Mouse (Mus musculus) c-Kit-positive CD71-positive TER-119-negative erythroid progenitor cells, embryonic 14.5 days (primary cell): ENCODE results near the gene Mcfd2.

Experiments
- DNase-seq: peaks from one replicate; pipeline ENCODE4 v3.0.0-alpha.2; 2013; ENCODE audit warnings: low read depth

The Mcfd2 gene

GRCm38 (mm10) chr17:87287197-87287777 lies 21.6 kb upstream of the Mcfd2 start:
- no peak for DNase-seq

- DNase-seq, result no peak
These were observed 20.9 kb upstream of the Mcfd2 start for GRCm38 (mm10) chr17:87286481-87287143.

- DNase-seq, result no peak
These were observed 20.2 kb upstream of the Mcfd2 start for GRCm38 (mm10) chr17:87285731-87286465.

GRCm38 (mm10) chr17:87284482-87285040 lies 18.8 kb upstream of the Mcfd2 start:
- no peak for DNase-seq

GRCm38 (mm10) chr17:87283755-87284481 lies 18.2 kb upstream of the Mcfd2 start:
- peak; percentile 57 for DNase-seq

GRCm38 (mm10) chr17:87283055-87283754 lies 17.5 kb upstream of the Mcfd2 start:
- peak; percentile 44 for DNase-seq

- peak; percentile 89 for DNase-seq
These were observed 16.9 kb upstream of the Mcfd2 start, which contains the start of gene Ttc7 for GRCm38 (mm10) chr17:87282706-87283053. Gene Ttc7, plus strand, starts transcription at chr17:87282886.

GRCm38 (mm10) chr17:87282007-87282705 lies 16.4 kb upstream of the Mcfd2 start:
- peak; percentile 94 for DNase-seq

- no peak for DNase-seq
These were observed 9.9 kb upstream of the Mcfd2 start for GRCm38 (mm10) chr17:87275363-87276341.

- no peak for DNase-seq
These were observed 3.7 kb upstream of the Mcfd2 start for GRCm38 (mm10) chr17:87269454-87269853.

GRCm38 (mm10) chr17:87264927-87265791 lies 576 bp downstream of the Mcfd2 start:
- no peak for DNase-seq

- no peak for DNase-seq
These were observed 1.5 kb downstream of the Mcfd2 start for GRCm38 (mm10) chr17:87264054-87264830.

- DNase-seq, result no peak
These were observed 2.3 kb downstream of the Mcfd2 start for GRCm38 (mm10) chr17:87263401-87263800.

- no peak for DNase-seq
These were observed 10.1 kb downstream of the Mcfd2 start for GRCm38 (mm10) chr17:87255672-87256071.

GRCm38 (mm10) chr17:87254384-87254783 lies 11.4 kb downstream of the Mcfd2 start:
- DNase-seq, result no peak

GRCm38 (mm10) chr17:87246103-87246502 lies 19.6 kb downstream of the Mcfd2 start:
- no peak for DNase-seq

- DNase-seq, result no peak
These were observed 27.9 kb downstream of the Mcfd2 start for GRCm38 (mm10) chr17:87237826-87238225.
